Mouse (Mus musculus) spleen, postnatal 36 days (tissue): ENCODE results near the gene Zdhhc13.

Experiments used
- DNase-seq, 2 experiments: peaks; one replicate each; pipeline ENCODE4 v3.0.0; 2022; ENCODE audit warnings: low spot score in 2 of 2, mixed read lengths in 1 of 2

Gene Zdhhc13

DNA sequence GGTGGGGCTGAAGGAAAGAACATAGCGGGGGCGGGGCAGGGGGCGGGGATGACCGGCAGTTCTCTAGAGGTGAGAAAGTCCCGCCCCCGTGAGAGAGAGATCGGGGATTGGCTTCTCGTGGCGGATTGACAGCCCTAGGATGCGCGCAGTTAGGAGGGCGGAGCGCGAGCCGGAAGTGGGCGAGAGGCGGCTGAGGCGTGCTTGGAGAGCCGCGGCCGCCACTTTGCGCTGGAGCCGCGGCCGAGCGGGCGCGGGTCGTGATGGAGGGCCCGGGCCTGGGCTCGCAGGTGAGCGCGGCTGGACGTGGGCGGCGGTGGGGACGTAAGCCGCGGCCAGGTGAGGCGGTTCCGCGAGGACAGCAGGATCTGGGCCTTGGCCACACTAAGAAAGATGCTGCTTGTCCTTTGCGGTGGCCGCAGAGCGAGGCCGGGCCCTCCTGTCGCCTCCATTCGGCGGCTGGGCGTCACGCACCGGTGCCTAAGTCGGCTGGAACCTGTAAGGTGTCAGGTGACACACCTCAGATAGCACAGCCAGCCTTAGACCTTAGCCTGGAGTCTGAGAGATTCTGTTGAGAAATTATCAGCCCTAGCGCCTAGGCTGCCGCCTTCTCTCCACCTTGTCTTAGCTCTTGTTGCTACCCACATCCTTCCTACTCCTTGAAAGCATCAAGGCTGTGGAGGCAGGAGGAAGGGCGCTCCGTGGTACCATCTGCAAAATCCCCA lies at the start of gene Zdhhc13:
Gene Zdhhc13 (plus strand): TSS at position 153 of the 722 bp plus-strand sequence.
- peak; percentile 95 to 97 for DNase-seq

DNA sequence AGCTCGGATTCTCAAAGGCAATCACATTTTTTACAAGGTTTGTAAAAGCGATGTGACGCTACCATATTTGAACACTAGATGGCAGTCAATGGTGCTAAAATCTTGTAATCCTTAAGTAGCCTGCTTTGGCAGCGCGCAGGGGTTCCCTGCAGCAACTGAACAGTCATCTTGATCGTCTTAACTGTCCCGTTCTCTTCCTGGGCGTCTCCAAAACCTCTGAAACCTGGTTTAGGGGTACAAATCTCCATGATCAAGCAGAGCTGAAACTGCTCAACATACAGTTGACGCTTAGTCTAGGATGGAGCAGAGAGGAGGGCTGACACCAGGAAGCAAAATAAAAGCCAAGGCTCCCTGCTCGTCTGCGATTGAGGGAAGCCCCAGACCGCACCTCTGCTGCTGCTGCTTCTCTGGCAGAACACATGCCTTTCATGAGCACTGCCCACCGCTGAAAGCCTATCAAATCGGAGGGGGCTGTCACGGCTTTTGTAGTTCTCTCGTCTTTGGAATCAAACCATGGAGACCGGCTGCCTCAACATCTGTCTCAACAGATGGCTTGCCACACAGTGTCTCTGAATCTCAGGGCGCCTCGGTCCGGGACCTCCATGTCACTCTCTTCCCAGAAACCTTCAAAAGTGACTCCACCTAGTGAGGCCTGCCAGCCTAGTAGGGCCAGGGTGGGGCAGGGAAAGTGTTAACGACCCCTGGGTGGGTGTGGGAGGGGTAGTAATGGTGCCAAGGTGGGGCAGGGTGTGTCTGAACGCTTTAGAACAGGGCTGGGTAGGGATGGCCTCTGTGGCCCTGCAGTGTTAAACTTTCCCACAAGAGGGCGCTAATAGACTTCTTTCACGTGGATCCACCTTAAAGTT lies 39.3 kb upstream of the Zdhhc13 start:
- DNase-seq: peak; percentile 67 to 78

DNA sequence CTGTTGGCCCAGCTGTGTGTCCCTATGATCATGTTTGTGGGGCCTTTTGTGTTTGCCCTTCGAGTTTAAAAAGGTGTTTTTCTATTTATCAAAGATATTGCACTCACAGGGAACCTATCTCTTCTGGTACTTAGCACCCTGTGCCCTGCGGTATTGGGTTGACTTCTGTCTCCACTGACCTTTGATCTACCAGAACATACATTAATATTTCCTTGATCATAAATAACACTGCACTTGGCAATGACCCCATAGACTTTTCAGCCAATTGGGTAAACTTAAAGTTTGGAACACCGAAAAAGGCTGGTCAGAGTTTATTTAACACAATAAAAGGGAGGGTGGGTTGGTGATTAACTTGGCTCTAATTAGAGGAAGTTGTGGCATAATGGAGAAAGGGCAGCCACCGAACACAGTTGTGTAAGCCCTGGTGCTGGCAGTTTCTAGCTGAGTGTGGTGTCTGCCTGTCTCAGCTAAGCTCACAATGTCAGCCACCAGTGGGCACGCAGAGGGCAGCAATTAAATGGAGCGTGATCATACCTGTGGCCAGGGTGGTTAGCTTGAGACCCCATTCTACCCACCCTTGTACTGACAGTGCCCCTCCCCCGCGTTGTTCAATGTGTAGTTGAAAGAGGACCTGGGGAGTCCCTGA lies 38.5 kb upstream of the Zdhhc13 start:
- peak in 1 of 2 experiments; percentile 8 for DNase-seq

DNA sequence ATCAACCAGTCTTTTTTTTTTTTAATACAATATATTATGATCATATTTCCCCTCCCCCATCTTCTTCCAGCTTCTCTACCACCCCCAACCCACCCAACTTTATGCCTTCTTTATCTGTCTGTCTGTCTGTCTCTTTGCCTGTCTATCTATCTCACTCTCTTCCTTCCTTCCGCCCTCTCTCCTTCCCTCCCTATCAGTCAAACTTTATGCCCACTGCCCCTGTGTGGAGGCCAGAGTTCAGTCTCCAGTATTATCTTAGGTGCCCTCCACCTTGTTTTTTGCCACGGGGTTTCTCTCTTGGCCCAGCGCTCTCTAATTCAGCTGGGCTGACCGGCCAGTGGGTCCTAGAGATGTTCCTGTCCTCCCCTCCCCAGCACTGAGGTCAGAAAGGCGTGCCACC lies 37.6 kb upstream of the Zdhhc13 start:
- no peak for DNase-seq

DNA sequence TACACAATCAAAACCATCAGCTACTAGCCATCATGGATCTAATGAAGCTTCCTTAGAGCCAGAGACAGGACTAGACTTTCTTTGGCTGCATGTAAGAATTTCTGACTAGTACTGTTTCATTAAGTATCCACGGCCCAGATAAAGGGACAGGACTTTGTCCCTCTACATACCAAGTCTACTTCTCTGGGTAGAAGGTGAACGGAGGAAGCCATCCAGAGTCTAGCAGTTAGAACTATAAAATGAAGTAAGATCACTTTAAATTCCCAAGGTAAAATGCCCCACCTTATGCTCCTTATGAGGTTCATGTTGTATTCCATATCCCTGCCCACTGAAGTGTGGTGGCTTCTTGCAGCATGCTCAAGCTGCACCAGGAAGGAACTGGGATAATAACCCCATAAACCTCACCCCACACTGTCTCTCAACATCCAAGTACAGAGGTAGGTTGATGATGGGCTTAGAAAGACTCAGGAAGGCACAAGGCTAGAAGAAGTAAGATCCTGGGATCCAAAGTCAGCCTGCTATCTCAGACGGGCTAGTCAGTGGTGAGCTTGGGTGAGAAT lies 34.3 kb upstream of the Zdhhc13 start:
- no peak for DNase-seq

DNA sequence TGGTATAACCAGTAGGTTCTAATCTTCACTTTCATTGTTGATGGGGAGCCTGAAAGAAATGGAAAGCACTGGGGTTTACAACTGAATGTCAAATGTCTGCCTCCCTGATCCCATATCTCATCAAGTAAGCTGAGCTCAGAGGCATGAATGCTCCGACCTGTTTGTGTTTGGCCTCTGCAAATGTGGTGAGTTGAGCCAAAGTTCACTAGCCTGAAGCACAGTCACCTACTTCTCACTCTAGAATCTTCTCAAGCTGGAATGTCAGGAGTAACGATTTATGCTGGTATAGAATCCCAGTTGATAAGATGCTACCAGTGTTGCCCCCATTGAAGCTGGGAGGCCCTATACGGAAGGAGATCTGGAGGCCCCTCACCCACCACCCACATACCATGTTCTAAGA lies 33.0 kb upstream of the Zdhhc13 start:
- no peak for DNase-seq

DNA sequence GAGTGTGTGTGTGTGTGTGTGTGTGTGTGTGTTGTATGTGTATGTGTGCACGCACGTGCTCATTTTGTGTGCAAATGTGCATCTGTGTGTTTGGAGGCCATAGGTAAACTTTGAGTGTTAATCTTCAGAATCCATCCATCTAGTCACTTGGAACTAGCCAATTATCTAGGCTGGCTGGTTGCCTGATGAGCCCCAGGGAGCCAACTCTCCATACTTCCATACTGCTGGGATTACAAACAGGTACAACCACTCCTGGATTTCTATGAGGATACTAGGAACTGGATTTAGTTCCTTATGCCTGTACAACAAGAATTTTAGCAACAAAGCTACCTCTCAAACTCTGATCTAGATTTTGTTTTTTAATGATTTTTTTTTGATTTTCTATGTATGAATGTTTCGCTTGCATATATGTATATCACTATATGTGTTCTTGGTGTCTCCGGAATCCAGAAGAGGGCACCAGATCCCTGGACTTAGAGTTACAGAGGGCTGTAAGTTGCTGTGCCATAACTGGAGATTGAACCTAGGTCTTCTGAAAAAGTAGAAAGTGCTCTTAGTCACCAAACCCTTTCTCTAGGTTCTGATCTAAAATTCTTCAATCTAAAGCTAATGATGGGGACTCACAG lies 32.4 kb upstream of the Zdhhc13 start:
- DNase-seq: no peak

DNA sequence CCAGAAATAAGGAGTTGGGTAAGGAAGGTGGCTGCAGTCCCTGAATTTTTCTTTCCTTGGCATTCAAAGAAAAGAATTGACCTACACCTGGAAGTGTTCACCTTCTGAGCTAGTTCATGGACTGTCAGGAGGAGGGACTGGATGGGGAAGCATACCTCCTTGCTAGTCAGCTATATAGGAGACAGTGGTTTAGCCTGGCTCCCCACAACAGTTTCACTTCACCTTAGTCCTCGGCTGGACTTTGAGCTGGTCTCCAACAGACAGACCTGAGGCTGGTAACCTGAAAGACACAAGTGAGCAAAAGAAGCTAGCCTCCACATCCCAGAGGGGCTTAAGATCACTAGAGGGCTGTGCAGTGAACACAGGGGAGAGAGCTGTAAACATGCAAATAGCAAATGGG lies 30.7 kb upstream of the Zdhhc13 start:
- no peak for DNase-seq

DNA sequence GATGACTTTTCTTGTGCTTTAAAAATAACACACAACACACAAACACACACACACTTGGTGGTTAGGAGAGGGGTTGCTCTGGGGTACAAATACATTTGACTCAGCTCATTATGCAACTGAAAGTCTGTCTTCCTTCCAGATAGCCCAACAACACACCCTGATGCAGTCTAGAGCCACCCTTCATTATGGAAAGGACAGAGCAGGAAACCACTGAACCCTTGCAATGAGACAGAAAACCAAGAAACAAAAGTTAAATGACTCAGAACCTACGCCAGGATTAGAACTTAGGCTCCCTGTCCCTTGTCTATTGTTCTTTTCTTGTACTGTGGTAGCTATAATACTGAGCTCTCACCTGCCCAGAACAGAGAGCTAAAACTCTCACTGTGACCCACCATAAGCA lies 28.0 kb upstream of the Zdhhc13 start:
- DNase-seq: no peak

DNA sequence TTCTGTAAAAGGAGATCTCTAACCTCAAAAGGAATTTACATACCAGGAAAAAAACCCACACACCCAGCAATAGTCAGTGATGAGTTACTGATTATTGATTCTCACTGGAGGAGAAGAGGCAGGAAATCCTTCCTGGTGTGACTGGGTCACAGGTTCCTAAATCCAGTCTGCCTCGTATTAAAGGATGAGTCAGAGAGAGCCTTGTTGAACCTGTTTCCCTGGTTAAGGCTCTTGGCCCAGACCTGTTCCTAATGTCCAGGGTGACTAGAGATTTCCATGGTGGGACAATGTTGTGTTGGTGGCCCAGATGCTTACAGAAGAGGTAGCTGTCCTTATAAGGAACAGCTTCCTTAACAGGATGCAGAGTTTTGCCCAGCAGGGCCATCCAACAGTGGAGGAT lies 26.5 kb upstream of the Zdhhc13 start:
- no peak for DNase-seq

DNA sequence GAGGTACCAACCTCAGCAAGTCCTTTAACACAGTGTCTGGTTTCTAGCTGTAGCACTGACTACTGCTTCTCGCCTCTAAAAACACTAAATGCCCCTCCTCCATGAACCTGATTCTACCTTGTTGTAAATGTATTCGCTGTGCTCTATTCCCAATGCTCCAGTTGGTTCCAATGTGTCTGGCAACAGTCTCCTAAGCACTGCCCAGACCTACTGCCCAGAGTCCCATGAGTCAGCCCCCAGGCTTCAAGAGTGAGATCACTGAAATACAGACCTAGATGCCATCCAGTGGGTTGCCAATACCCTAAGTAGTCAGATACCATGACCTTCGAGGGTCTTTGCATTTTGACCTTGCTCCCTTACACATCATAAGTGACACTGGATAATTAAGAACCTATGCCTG lies 26.1 kb upstream of the Zdhhc13 start:
- no peak for DNase-seq

DNA sequence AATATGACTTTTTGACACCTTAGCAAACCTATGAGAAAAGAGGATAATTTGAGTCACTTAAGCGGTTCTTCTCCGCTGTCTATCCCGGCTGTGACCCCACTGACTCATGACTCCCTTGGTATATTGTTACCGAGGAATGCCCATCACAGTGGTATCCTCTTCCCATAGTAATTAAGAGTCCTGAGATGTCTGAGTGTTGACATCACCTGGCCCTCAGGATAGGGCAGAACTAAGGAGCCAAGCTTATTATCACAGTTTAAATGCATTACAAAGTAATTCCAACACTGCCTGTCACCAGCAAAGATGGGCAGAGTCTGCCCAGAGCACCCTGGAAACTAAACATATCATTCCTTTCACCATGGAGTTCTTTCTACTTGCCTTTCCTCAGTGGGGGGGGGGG lies 22.8 kb upstream of the Zdhhc13 start:
- DNase-seq: no peak

DNA sequence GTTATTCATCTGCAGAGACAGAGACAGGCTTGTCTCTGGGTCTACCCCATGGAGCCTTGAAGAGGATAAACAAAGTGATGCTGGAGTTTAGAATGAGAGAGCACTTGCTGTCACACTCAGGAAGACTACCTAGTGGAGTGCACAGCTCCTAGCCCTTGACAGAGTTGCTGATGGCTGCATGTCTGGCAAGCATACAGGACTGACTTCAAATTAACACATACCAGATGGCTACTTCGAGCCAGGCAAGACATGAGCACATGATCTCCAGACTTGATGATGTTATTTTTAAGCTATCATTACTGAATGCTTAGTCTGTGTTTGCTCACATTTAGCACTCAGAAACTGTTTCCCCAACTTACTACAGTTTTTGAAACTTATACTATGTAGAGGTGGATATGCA lies 19.1 kb upstream of the Zdhhc13 start:
- no peak for DNase-seq

DNA sequence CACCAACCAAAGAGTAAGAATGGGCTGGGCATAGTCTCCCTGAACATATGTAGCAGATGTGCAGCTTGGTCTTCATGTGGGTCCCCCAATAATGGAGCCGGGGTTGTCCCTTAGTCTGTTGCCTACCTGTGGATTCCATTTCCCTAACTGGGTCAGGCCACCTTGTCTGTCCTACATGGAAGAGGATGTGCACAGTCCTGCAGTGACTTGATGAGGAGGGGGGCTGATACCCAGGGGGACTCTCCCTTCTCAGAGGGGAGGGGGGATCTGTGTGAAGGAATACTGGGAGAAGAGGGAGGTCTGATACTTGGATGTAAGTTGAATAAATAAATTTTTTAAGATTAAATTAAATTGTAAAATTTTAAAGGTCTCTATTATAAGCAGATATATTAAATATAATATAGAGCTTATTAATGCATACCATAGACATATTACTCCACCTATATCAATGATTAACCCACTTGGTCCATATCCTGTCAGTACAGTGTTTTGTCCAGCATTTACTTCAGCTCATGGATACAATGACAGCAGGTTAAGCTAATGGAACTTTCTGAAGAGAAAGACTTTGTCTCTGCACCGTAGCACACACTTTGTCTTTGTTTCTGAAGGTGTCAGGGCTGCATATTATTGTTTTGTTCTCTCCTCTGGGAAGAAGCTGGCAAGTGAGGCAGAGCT lies 16.6 kb upstream of the Zdhhc13 start:
- no peak for DNase-seq

DNA sequence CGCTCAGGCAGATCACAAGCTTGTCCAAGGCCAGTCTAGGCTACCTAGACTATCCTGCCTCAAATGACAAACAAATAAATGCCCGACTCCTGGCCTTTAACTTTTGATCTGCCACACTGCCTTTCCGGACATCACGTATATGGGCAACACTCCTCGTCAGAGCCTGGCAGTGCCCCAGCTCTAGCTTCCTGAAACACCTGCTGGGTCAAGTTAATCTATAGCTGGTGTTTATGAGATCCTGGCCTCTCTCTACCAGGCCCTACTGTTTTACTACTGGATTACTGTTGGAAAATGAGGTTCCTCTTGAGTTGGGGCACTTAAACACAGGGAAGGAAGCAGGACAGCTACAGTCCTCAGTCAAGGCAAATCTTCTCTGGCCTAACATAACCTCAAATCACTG lies 15.5 kb upstream of the Zdhhc13 start:
- DNase-seq: no peak

DNA sequence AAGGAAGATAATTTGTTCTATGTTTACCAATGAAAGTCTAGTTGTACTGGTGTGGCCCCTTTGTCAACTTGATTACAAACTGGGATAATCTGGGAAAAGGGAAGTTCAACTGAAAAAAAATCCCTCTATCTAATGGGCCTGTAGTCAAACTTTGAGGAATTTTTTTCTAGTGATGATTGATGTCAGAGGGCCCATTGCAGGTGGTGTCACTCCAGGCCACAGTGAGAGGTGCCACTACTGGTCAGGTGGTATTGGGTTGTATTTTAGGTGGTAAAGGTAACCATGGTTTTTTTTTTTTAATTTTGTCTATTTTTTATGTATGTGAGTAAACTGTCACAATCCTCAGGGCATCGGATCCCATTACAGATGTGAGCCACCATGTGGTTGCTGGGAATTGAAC lies 14.2 kb upstream of the Zdhhc13 start:
- DNase-seq: no peak

DNA sequence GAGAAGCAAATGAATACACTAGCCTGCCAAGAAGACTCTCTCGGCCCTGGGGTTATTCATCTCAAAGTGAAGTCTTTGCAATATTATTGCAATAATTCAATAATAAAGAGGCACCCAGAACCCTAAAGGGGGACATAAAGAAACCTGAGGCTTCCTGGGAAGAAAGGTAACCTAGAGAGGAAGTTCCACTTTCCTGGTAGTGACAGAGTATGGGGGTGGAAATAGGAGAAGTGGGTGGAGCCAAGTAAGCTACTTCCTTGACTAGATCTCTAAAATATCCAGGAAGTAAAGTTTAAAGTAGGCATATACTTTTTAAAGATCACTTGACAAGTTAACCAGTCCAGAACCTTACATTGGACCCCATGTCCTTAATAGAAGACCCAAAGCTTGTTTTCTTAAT lies 13.4 kb upstream of the Zdhhc13 start:
- no peak for DNase-seq

DNA sequence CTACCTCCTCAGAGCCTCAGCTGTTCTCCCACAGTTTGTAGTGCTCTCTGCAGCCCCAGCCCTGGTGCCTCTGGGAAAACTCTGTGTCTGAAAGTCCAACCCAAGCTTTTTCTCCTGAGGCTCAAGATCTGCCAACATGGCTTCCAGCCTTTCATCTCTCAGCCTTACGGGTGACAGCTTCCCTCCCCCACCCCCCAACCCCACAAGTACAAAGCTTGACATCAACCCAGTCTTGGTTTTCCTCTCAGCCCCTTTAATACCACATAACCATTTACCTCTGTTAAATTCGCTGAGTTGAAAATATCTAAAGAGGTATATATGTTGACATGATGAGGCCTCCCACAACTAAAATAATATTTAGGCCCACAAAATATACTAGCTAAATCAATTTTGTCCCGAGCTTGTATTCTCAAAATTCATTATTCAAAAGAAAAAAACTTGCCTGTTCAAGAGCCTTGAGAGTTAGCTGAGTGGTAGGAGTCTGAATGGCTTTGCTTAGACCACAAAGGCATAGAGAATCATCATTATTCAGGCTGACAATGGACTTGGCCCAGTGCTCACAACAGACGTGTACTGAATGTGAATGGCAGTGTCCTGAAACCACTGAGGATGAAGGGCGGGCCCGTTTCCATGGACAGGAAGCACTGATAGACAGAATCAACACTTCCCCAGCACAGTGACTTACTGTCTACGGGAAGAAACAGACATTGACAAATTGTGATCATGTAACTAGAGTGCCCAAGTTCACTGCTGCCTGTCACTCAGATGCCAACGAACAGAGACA lies 10.9 kb upstream of the Zdhhc13 start:
- no peak for DNase-seq

DNA sequence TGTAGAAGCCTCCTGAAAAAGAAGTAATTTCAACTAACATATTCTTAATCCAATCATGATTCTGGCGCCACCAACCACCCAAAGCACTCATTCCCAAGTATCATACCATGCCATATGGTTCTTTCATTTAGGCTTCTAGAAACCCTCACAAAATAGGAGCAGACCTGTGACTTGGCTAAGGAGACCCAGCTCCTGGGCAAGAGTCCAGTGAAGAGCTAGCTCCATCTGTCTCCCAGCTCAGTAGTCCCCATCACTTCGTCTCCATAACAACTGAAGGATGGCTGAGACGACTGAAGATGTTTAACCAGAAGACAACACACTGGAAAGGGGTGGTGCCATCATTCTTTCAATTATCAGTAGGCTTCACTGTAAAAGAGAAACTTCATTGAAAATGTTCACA lies 9.7 kb upstream of the Zdhhc13 start:
- no peak for DNase-seq

DNA sequence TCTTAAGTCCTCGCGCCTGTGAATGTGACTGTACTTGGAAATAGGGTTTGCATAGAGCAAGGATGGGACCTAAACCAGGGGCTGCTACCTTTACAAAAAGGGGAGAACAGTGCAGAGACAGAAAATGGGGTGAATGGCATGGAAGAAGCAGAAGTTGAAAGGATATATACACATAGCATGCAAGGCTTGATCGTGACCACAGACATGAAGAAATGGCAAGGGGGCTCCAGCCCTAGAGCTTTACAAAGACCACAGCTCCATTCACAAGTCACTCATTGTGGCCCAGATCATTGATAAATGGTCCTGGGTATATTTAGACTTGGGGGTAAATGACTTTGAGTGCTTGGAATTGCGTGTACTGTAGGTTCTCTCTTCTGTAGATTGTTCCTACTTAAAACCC lies 6.4 kb upstream of the Zdhhc13 start:
- no peak for DNase-seq
